Mouse (Mus musculus): ENCODE data around the gene Maml1.

DNA sequence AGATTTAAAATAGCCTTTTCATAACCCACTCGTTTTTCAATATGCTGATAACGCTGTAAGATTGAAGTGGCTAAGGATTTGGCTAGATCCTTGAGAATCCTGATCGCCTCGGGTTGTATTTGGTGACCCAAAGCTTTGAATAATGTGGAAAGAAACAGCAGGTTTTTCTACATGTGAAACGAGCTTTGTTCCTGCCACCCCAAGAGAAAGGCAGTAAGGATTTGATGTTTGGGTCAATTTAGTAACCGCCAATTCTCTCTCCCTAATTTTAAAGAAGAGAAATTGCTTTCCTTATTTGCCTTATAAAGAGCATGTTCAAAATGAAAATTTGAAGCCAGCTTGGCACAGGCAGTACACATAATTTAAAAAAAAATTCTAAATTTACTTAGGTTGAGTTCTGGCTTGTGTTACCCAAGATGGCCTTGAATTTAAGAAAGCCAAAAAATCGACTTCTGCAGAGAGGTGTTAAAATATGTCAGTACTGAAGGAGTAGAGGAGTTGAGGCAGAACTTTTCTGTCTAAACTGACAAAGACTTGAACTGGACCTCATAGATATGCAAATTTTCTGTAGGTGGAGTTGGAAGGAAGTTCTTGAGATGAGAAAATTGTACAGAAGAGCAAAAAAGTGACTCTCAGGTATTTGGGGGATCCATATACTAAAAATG lies 34.3 kb upstream of the Maml1 start:
- no peak for TF ChIP-seq CTCF (IDR thresholded peaks at IDR 0.05)
- no peak for TF ChIP-seq EP300 (IDR thresholded peaks at IDR 0.05)
